Mouse (Mus musculus): ENCODE data around the gene Camk1d. TPM values are rescaled to one million over a fixed set of nuclear protein-coding genes. Genes with fewer than 3 reads are reported as not detected.

The Camk1d gene
- polyA plus RNA-seq, 1 experiment, result 9.0 TPM

Other genes with a start within 250 kb of the Camk1d start
- 15.1 and 37.5 TPM in 2 replicates for gene Nudt5, start 130.5 kb upstream of the Camk1d start, polyA plus RNA-seq (2012; rRNA removed)
- 89.1 and 98.5 TPM in 2 replicates for gene Cdc123, start 130.6 kb upstream of the Camk1d start, polyA plus RNA-seq (2012; rRNA removed)
- gene Gm13199, start 148.4 kb upstream of the Camk1d start, polyA plus RNA-seq (2012; rRNA removed), result 1.3 and 1.9 TPM in 2 replicates
- 16.4 and 31.1 TPM in 2 replicates for gene Sec61a2, start 180.9 kb upstream of the Camk1d start, polyA plus RNA-seq (2012; rRNA removed)
- gene Dhtkd1, start 228.3 kb upstream of the Camk1d start, polyA plus RNA-seq (2012; rRNA removed), result 0.11 and 0.22 TPM in 2 replicates
- 2.5 and 3.8 TPM in 2 replicates for gene Upf2, start 237.0 kb upstream of the Camk1d start, polyA plus RNA-seq (2012; rRNA removed)